Mouse (Mus musculus) heart, embryonic 11.5 days (tissue): ENCODE measurements around the gene Ehbp1l1. TPM values are rescaled to one million over a fixed set of nuclear protein-coding genes. Genes with fewer than 3 reads are reported as not detected.
A peak's percentile ranks its signal among the peaks of the same experiment; 100 is the strongest.
"Not testable (repeated sequence)": the region's sequence is repeated elsewhere in the genome, so short reads cannot be mapped to it uniquely, and the experiment has no call there.

Source experiments
- ATAC-seq: fragments of 200-750 bp; cut with Nextera tagmentation; replicated peaks from 2 replicates; pipeline ENCODE4 v1.8.0; 2017; ENCODE audit warnings: moderate library complexity; ENCODE audit not compliant: insufficient number of reproducible peaks, low FRiP score, low TSS enrichment
- H3K27ac ChIP-seq: fragments of 300-500 bp; sonication (generic); 2 replicates; pipeline ENCODE4 v1.5.1; 2014; ENCODE audit warnings: mild to moderate bottlenecking, low read depth, low read length
- H3K27me3 ChIP-seq: fragments of 300-500 bp; sonication (generic); 2 replicates; pipeline ENCODE4 v1.6.1; 2014; ENCODE audit warnings: mild to moderate bottlenecking, low read length, mixed read lengths; ENCODE audit not compliant: control insufficient read depth, insufficient read depth
- H3K36me3 ChIP-seq: fragments of 300-500 bp; sonication (generic); 2 replicates; pipeline ENCODE4 v1.6.1; 2014; ENCODE audit warnings: mild to moderate bottlenecking, low read length, moderate library complexity, mixed read lengths; ENCODE audit not compliant: control insufficient read depth, insufficient read depth
- H3K4me1 ChIP-seq: fragments of 300-500 bp; sonication (generic); 2 replicates; pipeline ENCODE4 v1.6.1; 2014; ENCODE audit warnings: low read length; ENCODE audit not compliant: control insufficient read depth, insufficient read depth
- H3K4me2 ChIP-seq: fragments of 300-500 bp; sonication (generic); 2 replicates; pipeline ENCODE4 v1.6.1; 2014; ENCODE audit warnings: mild to moderate bottlenecking, moderate library complexity
- H3K4me3 ChIP-seq: fragments of 300-500 bp; sonication (generic); 2 replicates; pipeline ENCODE4 v1.5.1; 2014; ENCODE audit warnings: low read depth, low read length
- H3K9ac ChIP-seq: fragments of 300-500 bp; sonication (generic); 2 replicates; pipeline ENCODE4 v1.6.1; 2014; ENCODE audit warnings: mild to moderate bottlenecking, low read depth, low read length, moderate library complexity
- H3K9me3 ChIP-seq: fragments of 300-500 bp; sonication (generic); replicated peaks from 2 replicates; pipeline ENCODE4 v1.6.1; 2016; ENCODE audit warnings: low read length; ENCODE audit not compliant: control insufficient read depth
- WGBS: fragments of 180-500 bp; shearing (Covaris S2); extraction: QIAGEN DNeasy Blood & Tissue Kit; methylation state at CpG from one replicate; pipeline ENCODE4 v1.1.7; 2014; ENCODE audit not compliant: insufficient replicate concordance; 5-methylcytosine and 5-hydroxymethylcytosine counted together
- polyA plus RNA-seq: library from polyadenylated mRNA; unstranded; fragments of >200 nt; fragmentation: Nextera tagmentation; extraction: Ambion mirVana; gene quantifications from 2 replicates; pipeline ENCODE4 v1.2.1, GENCODE M21; 2014

Gene Ehbp1l1
- polyA plus RNA-seq, 1 experiment from 2014 or later: 54.8 TPM

DNA sequence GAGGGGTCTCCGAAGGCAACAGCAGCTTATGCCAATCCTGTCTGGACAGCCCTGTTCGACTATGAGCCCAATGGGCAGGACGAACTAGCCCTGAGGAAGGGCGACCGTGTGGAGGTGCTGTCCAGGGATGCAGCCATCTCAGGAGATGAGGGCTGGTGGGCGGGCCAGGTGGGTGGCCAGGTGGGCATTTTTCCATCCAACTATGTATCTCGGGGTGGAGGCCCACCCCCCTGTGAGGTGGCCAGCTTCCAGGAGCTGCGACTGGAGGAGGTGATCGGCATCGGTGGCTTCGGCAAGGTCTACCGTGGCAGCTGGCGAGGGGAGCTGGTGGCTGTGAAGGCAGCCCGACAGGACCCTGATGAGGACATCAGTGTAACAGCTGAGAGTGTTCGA, 35.8 kb downstream of the Ehbp1l1 start:
- H3K4me1 ChIP-seq: peaks cover 46% of the 10 kb centered on the region
- ATAC-seq: no peak
- 61% methylated on average over 15 of the region's 15 CpGs for WGBS
- peaks cover 23% of the 10 kb centered on the region for H3K36me3 ChIP-seq
- H3K9ac ChIP-seq: peak overlapping the region; percentile 91
- no peaks in the 10 kb centered on the region for H3K27me3 ChIP-seq
- peak overlapping the region; percentile 97 for H3K4me2 ChIP-seq
- peak overlapping the region; percentile 93 for H3K4me3 ChIP-seq
- H3K9me3 ChIP-seq: no peaks in the 10 kb centered on the region
- H3K27ac ChIP-seq: peak overlapping the region; percentile 94

DNA sequence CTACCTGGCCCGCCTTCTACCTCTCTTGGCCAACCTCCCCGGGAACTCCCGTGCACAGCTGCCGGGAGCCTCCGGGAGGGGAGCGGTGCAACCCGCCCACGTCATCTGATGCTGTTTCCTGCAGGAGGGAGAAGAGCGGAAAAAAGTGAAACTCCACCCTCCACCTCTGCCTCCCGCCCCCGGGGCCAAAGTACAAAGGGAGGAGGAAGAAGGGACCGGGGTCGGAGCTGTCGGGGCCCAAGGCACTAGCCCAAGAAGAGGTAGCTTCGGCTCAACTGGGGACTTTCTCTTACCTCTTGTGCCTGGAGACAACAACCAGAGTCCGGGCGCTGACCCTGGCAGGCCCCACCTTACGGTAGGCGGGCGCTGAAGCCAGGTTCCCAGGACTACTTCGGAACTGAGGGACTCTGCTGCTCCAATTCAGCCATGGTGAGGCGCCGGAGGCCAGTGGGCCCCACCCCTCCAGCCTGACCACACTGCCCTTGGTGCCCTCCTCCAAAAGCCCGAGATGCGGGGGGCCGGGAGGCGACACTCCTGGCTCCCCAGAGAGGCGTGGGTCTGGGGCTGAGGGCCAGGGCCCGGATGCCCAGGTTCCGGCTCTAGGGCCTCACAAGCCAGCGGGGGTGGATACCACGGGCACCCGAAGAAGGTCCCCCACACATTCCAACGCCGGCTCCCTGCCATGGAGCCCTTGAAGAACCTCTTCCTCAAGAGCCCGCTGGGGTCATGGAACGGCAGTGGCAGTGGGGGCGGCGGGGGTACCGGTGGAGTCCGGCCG, 36.4 kb downstream of the Ehbp1l1 start:
- 5% methylated on average over 42 of the region's 42 CpGs for WGBS
- peaks cover 46% of the 10 kb centered on the region for H3K4me1 ChIP-seq
- peak overlapping the region; percentile 91 for H3K9ac ChIP-seq
- peak overlapping the region; percentile 93 for H3K4me3 ChIP-seq
- no peaks in the 10 kb centered on the region for H3K9me3 ChIP-seq
- H3K27me3 ChIP-seq: no peaks in the 10 kb centered on the region
- peaks cover 28% of the 10 kb centered on the region for H3K36me3 ChIP-seq
- H3K27ac ChIP-seq: peak overlapping the region; percentile 94
- ATAC-seq: peak; percentile 69
- H3K4me2 ChIP-seq: peak overlapping the region; percentile 97

DNA sequence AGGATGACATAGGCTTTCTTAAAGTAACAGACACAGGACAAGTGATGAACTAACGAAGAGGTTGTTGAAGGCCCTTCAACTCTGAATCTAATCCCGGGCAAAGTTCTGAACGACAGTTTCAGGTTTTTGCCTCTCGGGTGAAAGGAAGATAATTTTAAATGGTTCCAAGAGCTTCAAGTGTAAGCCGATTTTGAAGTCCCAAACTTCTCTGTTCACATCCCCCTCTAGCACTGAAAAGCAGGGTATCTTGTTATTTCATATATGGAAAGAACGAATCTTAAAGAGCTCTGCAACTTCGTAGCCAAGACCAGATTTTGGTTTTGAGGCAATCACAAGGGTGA, 37.1 kb downstream of the Ehbp1l1 start:
- H3K4me3 ChIP-seq: peak overlapping the region; percentile 93
- no peak for ATAC-seq
- peak overlapping the region; percentile 97 for H3K4me2 ChIP-seq
- H3K4me1 ChIP-seq: peaks cover 46% of the 10 kb centered on the region
- under 1% methylated on average over 7 of the region's 7 CpGs for WGBS
- no peaks in the 10 kb centered on the region for H3K27me3 ChIP-seq
- H3K27ac ChIP-seq: peak overlapping the region; percentile 94
- H3K9me3 ChIP-seq: no peaks in the 10 kb centered on the region
- peak overlapping the region; percentile 91 for H3K9ac ChIP-seq
- peaks cover 34% of the 10 kb centered on the region for H3K36me3 ChIP-seq

DNA sequence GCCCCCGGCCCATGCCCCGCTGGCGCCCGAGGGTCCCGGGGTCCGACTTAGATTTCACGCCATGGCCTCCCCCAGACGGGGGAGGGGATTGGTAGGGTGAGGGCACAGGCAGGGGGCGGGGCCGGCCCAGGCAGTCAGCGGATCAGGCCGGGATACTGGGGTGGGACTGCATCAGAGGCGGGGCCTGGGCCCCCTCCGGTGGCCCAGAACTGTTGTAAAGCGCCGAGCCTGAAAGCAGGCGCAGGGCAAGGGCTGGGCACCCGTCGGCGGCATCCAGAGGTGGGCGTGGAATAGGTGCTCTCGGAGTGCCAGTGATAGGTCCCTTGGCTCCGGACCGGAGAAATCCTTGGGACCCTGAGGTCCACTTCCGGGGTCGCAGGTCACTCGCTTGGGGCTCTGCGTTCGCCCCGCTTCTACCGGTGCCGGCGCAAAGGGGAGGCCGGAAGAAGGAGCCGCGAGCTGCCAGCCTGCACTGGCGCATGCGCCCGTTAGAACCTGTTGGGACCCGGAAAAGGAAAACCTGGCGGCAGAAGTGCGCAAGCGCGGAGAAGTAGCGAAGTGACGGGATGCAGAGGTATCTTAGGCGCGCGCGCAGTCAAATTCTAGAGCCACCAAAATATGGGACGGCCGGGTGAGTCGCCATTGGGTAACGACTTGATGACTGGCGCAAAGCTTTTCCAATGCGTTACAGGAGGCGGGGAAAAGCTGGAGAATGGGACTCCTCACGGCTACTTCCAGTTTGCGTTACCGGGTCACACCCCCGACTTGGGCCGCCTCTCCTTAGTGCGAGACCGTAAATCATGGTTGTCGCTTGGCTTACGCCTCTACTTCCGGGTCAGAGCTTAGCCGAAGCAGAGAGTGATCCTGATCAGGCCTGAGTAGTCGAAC, 37.7 kb downstream of the Ehbp1l1 start, which contains the start of the genes Map3k11 and Pcnx3:
Gene Map3k11 (plus strand): TSS at position 543 of the 888 bp plus-strand sequence.
Gene Pcnx3 (minus strand): TSS at position 709 of the 888 bp plus-strand sequence.
- H3K4me2 ChIP-seq: peak within 1 kb of the TSS; percentile 97
- no peaks in the 10 kb centered on the region for H3K27me3 ChIP-seq
- peak within 1 kb of the TSS; percentile 93 for H3K4me3 ChIP-seq
- H3K4me1 ChIP-seq: peaks cover 43% of the 10 kb centered on the region
- peaks cover 32% of the 10 kb centered on the region for H3K36me3 ChIP-seq
- peak within 1 kb of the TSS; percentile 91 for H3K9ac ChIP-seq
- no peaks in the 10 kb centered on the region for H3K9me3 ChIP-seq
- under 1% methylated on average over 69 of the region's 69 CpGs for WGBS
- peak; percentile 84 for ATAC-seq
- H3K27ac ChIP-seq: peak within 1 kb of the TSS; percentile 94

GRCm38 (mm10) chr19:5687738-5688137, 38.4 kb downstream of the Ehbp1l1 start:
- Histone ChIP-seq H3K27me3 (no peaks in the 10 kb centered on the region), H3K9me3 (no peaks in the 10 kb centered on the region), H3K4me1 (peaks cover 36% of the 10 kb centered on the region), H3K4me2 (peak overlapping the region; percentile 97), H3K27ac (peak overlapping the region; percentile 94), H3K4me3 (peak overlapping the region; percentile 93), H3K9ac (peak overlapping the region; percentile 84), H3K36me3 (peaks cover 34% of the 10 kb centered on the region)
- no peak for ATAC-seq
- WGBS: 16% methylated on average over 9 of the region's 9 CpGs

DNA sequence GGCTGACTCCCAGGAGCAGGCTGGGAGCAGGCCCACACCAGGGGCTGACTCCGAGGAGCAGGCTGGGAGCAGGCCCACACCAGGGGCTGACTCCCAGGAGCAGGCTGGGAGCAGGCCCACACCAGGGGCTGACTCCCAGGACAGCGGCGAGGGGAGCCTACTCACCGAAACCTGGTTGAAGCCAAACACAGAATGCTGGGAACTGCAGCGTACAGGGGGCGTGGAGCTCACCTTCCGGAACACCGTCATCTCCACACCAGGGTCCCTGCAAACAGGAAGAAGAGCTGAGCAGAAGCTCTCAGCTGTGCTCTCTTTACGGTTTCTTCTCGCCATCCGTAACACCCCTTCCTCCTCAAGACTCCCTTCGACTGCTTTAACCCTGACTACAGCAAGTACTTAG, 39.2 kb downstream of the Ehbp1l1 start:
- WGBS: 92% methylated on average over 12 of the region's 12 CpGs
- H3K9me3 ChIP-seq, H3K27ac ChIP-seq, ATAC-seq, H3K27me3 ChIP-seq: not testable (repeated sequence)
- H3K4me3 ChIP-seq: peak overlapping the region; percentile 93; the same call in 1 of the 2 replicates
- peaks cover 34% of the 10 kb centered on the region for H3K36me3 ChIP-seq
- peak overlapping the region; percentile 97 for H3K4me2 ChIP-seq
- H3K9ac ChIP-seq: peak overlapping the region; percentile 84; the same call in 1 of the 2 replicates
- H3K4me1 ChIP-seq: peaks cover 28% of the 10 kb centered on the region

DNA sequence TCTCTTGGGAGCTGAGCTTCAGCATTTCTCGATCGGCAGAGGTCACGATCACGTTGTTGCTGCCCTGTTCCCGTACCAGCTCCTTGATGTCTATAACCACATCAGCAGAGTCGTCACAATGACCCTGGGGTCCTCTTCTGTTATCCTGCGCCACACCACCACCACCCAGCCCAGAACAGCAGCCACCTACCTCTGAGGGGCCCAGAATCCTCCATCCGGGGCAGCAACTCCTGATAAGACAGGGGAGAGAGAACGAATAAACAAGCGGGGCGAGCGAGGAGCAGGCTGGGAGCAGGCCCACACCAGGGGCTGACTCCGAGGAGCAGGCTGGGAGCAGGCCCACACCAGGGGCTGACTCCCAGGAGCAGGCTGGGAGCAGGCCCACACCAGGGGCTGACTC, 39.7 kb downstream of the Ehbp1l1 start:
- no peaks in the 10 kb centered on the region for H3K9me3 ChIP-seq
- H3K4me3 ChIP-seq: no peak overlapping the region
- H3K36me3 ChIP-seq: peaks cover 34% of the 10 kb centered on the region
- no peaks in the 10 kb centered on the region for H3K27me3 ChIP-seq
- H3K27ac ChIP-seq: no peak overlapping the region
- H3K9ac ChIP-seq: no peak overlapping the region
- H3K4me2 ChIP-seq: peak overlapping the region; percentile 22
- WGBS: 76% methylated on average over 13 of the region's 13 CpGs
- H3K4me1 ChIP-seq: peaks cover 24% of the 10 kb centered on the region
- no peak for ATAC-seq

DNA sequence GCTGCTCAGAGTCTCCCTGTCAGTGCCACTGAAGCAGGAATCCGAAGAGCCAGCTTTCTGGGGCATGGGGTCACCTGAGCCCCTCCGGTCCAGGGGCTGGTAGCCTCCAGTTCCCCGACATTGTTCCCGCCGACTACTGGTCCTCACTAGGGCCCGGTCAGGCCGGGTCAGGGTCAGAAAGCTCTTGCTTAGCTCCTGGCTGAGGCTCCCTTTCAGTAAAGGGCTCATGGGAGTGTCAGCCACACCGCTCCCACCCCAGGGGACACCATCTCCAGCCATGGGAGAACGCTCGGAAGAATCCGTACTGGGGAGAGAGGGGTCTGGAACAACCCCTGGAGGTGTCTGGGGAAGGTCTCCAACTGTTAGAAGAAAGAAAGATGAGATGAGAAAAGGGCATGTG, 40.3 kb downstream of the Ehbp1l1 start:
- Histone ChIP-seq H3K27ac (no peak overlapping the region), H3K4me2 (peak overlapping the region; percentile 22; the same call in 1 of the 2 replicates)
- 94% methylated on average over 11 of the region's 11 CpGs for WGBS

More for the DNA sequence above, 40.3 kb downstream of the Ehbp1l1 start:
- ATAC-seq: no peak
- Histone ChIP-seq H3K9me3 (no peaks in the 10 kb centered on the region), H3K4me3 (no peak overlapping the region), H3K36me3 (peaks cover 40% of the 10 kb centered on the region), H3K4me1 (peaks cover 18% of the 10 kb centered on the region), H3K27me3 (no peaks in the 10 kb centered on the region), H3K9ac (no peak overlapping the region; the same call in 1 of the 2 replicates)
